Mouse (Mus musculus): ENCODE measurements around the gene Syt8. TPM values are rescaled to one million over a fixed set of nuclear protein-coding genes. Genes with fewer than 3 reads are reported as not detected.

Gene Syt8
- polyA plus RNA-seq, 1 experiment from 2014 or later = 0.60 TPM

GRCm38 (mm10) chr7:142462190-142462589 is 27.5 kb downstream of the Syt8 start:
- WGBS = 77% methylated on average over 6 of the region's 6 CpGs
- ATAC-seq (ENCODE audit: insufficient number of reproducible peaks, insufficient read depth, low FRiP score, low TSS enrichment, low read depth) = no peak
- no peak overlapping the region for H3K27ac ChIP-seq

GRCm38 (mm10) chr7:142462594-142463078 is 28.0 kb downstream of the Syt8 start:
- ATAC-seq (ENCODE audit: insufficient number of reproducible peaks, insufficient read depth, low FRiP score, low TSS enrichment, low read depth) = no peak
- H3K27ac ChIP-seq = no peak overlapping the region

More at GRCm38 (mm10) chr7:142462190-142462589, 27.5 kb downstream of the Syt8 start:
- no peaks in the 10 kb centered on the region for H3K27me3 ChIP-seq
- H3K9me3 ChIP-seq = no peaks in the 10 kb centered on the region
- H3K9ac ChIP-seq (replicated peaks) = no peak overlapping the region
- no peaks in the 10 kb centered on the region for H3K36me3 ChIP-seq
- H3K4me3 ChIP-seq (replicated peaks) = no peak overlapping the region
- peaks cover 29% of the 10 kb centered on the region for H3K4me1 ChIP-seq (replicated peaks)
- no peak overlapping the region for H3K4me2 ChIP-seq

GRCm38 (mm10) chr7:142470171-142470691 is 35.6 kb downstream of the Syt8 start:
- H3K9me3 ChIP-seq = no peaks in the 10 kb centered on the region
- no peak for ATAC-seq (ENCODE audit: insufficient number of reproducible peaks, insufficient read depth, low FRiP score, low TSS enrichment, low read depth)
- 82% methylated on average over 7 of the region's 7 CpGs for WGBS
- H3K9ac ChIP-seq (replicated peaks) = no peak overlapping the region
- no peak overlapping the region for H3K4me2 ChIP-seq
- no peaks in the 10 kb centered on the region for H3K36me3 ChIP-seq
- no peaks in the 10 kb centered on the region for H3K27me3 ChIP-seq
- no peak overlapping the region for H3K4me3 ChIP-seq (replicated peaks)
- peaks cover 44% of the 10 kb centered on the region for H3K4me1 ChIP-seq (replicated peaks)
- peak overlapping the region; percentile 90; the same call in 1 of the 2 replicates for H3K27ac ChIP-seq

More at GRCm38 (mm10) chr7:142462594-142463078, 28.0 kb downstream of the Syt8 start:
- no peak overlapping the region for H3K4me2 ChIP-seq
- H3K36me3 ChIP-seq = no peaks in the 10 kb centered on the region
- no peaks in the 10 kb centered on the region for H3K9me3 ChIP-seq
- H3K27me3 ChIP-seq = no peaks in the 10 kb centered on the region
- peaks cover 25% of the 10 kb centered on the region for H3K4me1 ChIP-seq (replicated peaks)
- no peak overlapping the region for H3K4me3 ChIP-seq (replicated peaks)
- WGBS = 80% methylated on average over 4 of the region's 4 CpGs
- H3K9ac ChIP-seq (replicated peaks) = no peak overlapping the region

- Histone ChIP-seq H3K9ac (replicated peaks) (no peak overlapping the region), H3K4me1 (replicated peaks) (peaks cover 46% of the 10 kb centered on the region)
Measured at GRCm38 (mm10) chr7:142470808-142471413, 36.3 kb downstream of the Syt8 start.

GRCm38 (mm10) chr7:142471414-142471861 is 36.8 kb downstream of the Syt8 start:
- Histone ChIP-seq H3K36me3 (no peaks in the 10 kb centered on the region), H3K27me3 (no peaks in the 10 kb centered on the region), H3K9ac (replicated peaks) (peak overlapping the region; percentile 63), H3K9me3 (no peaks in the 10 kb centered on the region), H3K27ac (peak overlapping the region; percentile 90), H3K4me1 (replicated peaks) (peaks cover 46% of the 10 kb centered on the region), H3K4me3 (replicated peaks) (0 out of 2 replicates have a peak overlapping the region, but pooled peaks have one; percentile 19), H3K4me2 (peak overlapping the region; percentile 44)
- no peak; the same call in 1 of the 2 replicates for ATAC-seq (ENCODE audit: insufficient number of reproducible peaks, insufficient read depth, low FRiP score, low TSS enrichment, low read depth)
- 14% methylated on average over 6 of the region's 6 CpGs for WGBS

More at GRCm38 (mm10) chr7:142470808-142471413, 36.3 kb downstream of the Syt8 start:
- 21% methylated on average over 4 of the region's 4 CpGs for WGBS
- Histone ChIP-seq H3K36me3 (no peaks in the 10 kb centered on the region), H3K9me3 (no peaks in the 10 kb centered on the region), H3K27me3 (no peaks in the 10 kb centered on the region), H3K4me2 (no peak overlapping the region), H3K27ac (peak overlapping the region; percentile 90), H3K4me3 (replicated peaks) (no peak overlapping the region)
- 0 out of 2 replicates have a peak, but pooled peaks have one; percentile 21 for ATAC-seq (ENCODE audit: insufficient number of reproducible peaks, insufficient read depth, low FRiP score, low TSS enrichment, low read depth)

GRCm38 (mm10) chr7:142471884-142472570 is 37.4 kb downstream of the Syt8 start:
- no peak for ATAC-seq (ENCODE audit: insufficient number of reproducible peaks, insufficient read depth, low FRiP score, low TSS enrichment, low read depth)
- peaks cover 47% of the 10 kb centered on the region for H3K4me1 ChIP-seq (replicated peaks)
- 29% methylated on average over 15 of the region's 15 CpGs for WGBS

GRCm38 (mm10) chr7:142472936-142473335 is 38.3 kb downstream of the Syt8 start:
- 93% methylated on average over 4 of the region's 4 CpGs for WGBS
- Histone ChIP-seq H3K27ac (peak overlapping the region; percentile 90; the same call in 1 of the 2 replicates), H3K9me3 (no peaks in the 10 kb centered on the region), H3K4me3 (replicated peaks) (no peak overlapping the region), H3K9ac (replicated peaks) (no peak overlapping the region), H3K36me3 (no peaks in the 10 kb centered on the region), H3K4me2 (peak overlapping the region; percentile 44), H3K27me3 (no peaks in the 10 kb centered on the region), H3K4me1 (replicated peaks) (peaks cover 50% of the 10 kb centered on the region)
- ATAC-seq (ENCODE audit: insufficient number of reproducible peaks, insufficient read depth, low FRiP score, low TSS enrichment, low read depth) = no peak

More at GRCm38 (mm10) chr7:142471884-142472570, 37.4 kb downstream of the Syt8 start:
- Histone ChIP-seq H3K4me2 (peak overlapping the region; percentile 44), H3K9me3 (no peaks in the 10 kb centered on the region), H3K27ac (peak overlapping the region; percentile 90), H3K36me3 (no peaks in the 10 kb centered on the region), H3K9ac (replicated peaks) (peak overlapping the region; percentile 63), H3K4me3 (replicated peaks) (peak overlapping the region; percentile 19; the same call in 1 of the 2 replicates), H3K27me3 (no peaks in the 10 kb centered on the region)

GRCm38 (mm10) chr7:142473476-142473875 is 38.8 kb downstream of the Syt8 start:
- no peak for ATAC-seq (ENCODE audit: insufficient number of reproducible peaks, insufficient read depth, low FRiP score, low TSS enrichment, low read depth)
- Histone ChIP-seq H3K9me3 (no peaks in the 10 kb centered on the region), H3K4me1 (replicated peaks) (peaks cover 51% of the 10 kb centered on the region), H3K4me2 (peak overlapping the region; percentile 44), H3K9ac (replicated peaks) (no peak overlapping the region), H3K27me3 (no peaks in the 10 kb centered on the region), H3K4me3 (replicated peaks) (no peak overlapping the region), H3K36me3 (no peaks in the 10 kb centered on the region), H3K27ac (no peak overlapping the region)
- WGBS = 89% methylated on average over 2 of the region's 2 CpGs

GRCm38 (mm10) chr7:142474799-142475198 is 40.1 kb downstream of the Syt8 start:
- Histone ChIP-seq H3K27ac (peak overlapping the region; percentile 53; the same call in 1 of the 2 replicates), H3K27me3 (no peaks in the 10 kb centered on the region), H3K9ac (replicated peaks) (0 out of 2 replicates have a peak overlapping the region, but pooled peaks have one; percentile 4), H3K4me2 (0 out of 2 replicates have a peak overlapping the region, but pooled peaks have one; percentile 21), H3K4me1 (replicated peaks) (peaks cover 52% of the 10 kb centered on the region), H3K36me3 (no peaks in the 10 kb centered on the region), H3K9me3 (no peaks in the 10 kb centered on the region), H3K4me3 (replicated peaks) (no peak overlapping the region)
- no peak for ATAC-seq (ENCODE audit: insufficient number of reproducible peaks, insufficient read depth, low FRiP score, low TSS enrichment, low read depth)
- 82% methylated on average over 14 of the region's 14 CpGs for WGBS

GRCm38 (mm10) chr7:142475641-142476040 is 41.0 kb downstream of the Syt8 start:
- WGBS = 71% methylated on average over 7 of the region's 7 CpGs
- no peak for ATAC-seq (ENCODE audit: insufficient number of reproducible peaks, insufficient read depth, low FRiP score, low TSS enrichment, low read depth)
- Histone ChIP-seq H3K4me3 (replicated peaks) (no peak overlapping the region), H3K4me2 (no peak overlapping the region), H3K4me1 (replicated peaks) (peaks cover 53% of the 10 kb centered on the region), H3K36me3 (no peaks in the 10 kb centered on the region), H3K27me3 (no peaks in the 10 kb centered on the region), H3K9ac (replicated peaks) (no peak overlapping the region), H3K27ac (no peak overlapping the region), H3K9me3 (no peaks in the 10 kb centered on the region)

- Histone ChIP-seq H3K9me3 (no peaks in the 10 kb centered on the region), H3K36me3 (no peaks in the 10 kb centered on the region), H3K27me3 (no peaks in the 10 kb centered on the region), H3K4me3 (replicated peaks) (no peak overlapping the region), H3K27ac (no peak overlapping the region; the same call in 1 of the 2 replicates), H3K4me1 (replicated peaks) (peaks cover 53% of the 10 kb centered on the region), H3K4me2 (no peak overlapping the region), H3K9ac (replicated peaks) (no peak overlapping the region)
- 78% methylated on average over 5 of the region's 5 CpGs for WGBS
- no peak for ATAC-seq (ENCODE audit: insufficient number of reproducible peaks, insufficient read depth, low FRiP score, low TSS enrichment, low read depth)
Measured at GRCm38 (mm10) chr7:142476271-142476670, 41.6 kb downstream of the Syt8 start.

Measured in limb, embryonic 12.5 days (tissue).